Mouse (Mus musculus): ENCODE measurements around the gene Tmem150c. TPM values are rescaled to one million over a fixed set of nuclear protein-coding genes. Genes with fewer than 3 reads are reported as not detected.

The Tmem150c gene
- polyA plus RNA-seq, 1 experiment from 2014 or later = 8.3 TPM

GRCm38 (mm10) chr5:100120711-100121141, 38.9 kb downstream of the Tmem150c start:
- 5% methylated on average over 20 of the region's 20 CpGs for WGBS
- peak; percentile 63; the same call in 1 of the 2 replicates for ATAC-seq (ENCODE audit: low FRiP score, low read depth)
- H3K4me1 ChIP-seq = peaks cover 10% of the 10 kb centered on the region
- no peaks in the 10 kb centered on the region for H3K9me3 ChIP-seq
- H3K4me2 ChIP-seq (replicated peaks) = peak overlapping the region; percentile 55
- H3K36me3 ChIP-seq = no peaks in the 10 kb centered on the region
- H3K27ac ChIP-seq = no peak overlapping the region
- H3K27me3 ChIP-seq (replicated peaks) = no peaks in the 10 kb centered on the region
- no peak overlapping the region for H3K9ac ChIP-seq
- peak overlapping the region; percentile 12; the same call in 1 of the 2 replicates for H3K4me3 ChIP-seq

GRCm38 (mm10) chr5:100119331-100119730, 40.3 kb downstream of the Tmem150c start:
- H3K27me3 ChIP-seq (replicated peaks) = no peaks in the 10 kb centered on the region
- WGBS = 52% methylated on average over 8 of the region's 8 CpGs
- H3K9me3 ChIP-seq = no peaks in the 10 kb centered on the region
- peaks cover 10% of the 10 kb centered on the region for H3K4me1 ChIP-seq
- no peak overlapping the region for H3K9ac ChIP-seq
- no peak for ATAC-seq (ENCODE audit: low FRiP score, low read depth)
- H3K36me3 ChIP-seq = no peaks in the 10 kb centered on the region
- no peak overlapping the region for H3K4me3 ChIP-seq
- H3K27ac ChIP-seq = no peak overlapping the region
- H3K4me2 ChIP-seq (replicated peaks) = no peak overlapping the region

GRCm38 (mm10) chr5:100113403-100113802, 46.2 kb downstream of the Tmem150c start:
- 43% methylated on average over 5 of the region's 5 CpGs for WGBS
- H3K4me2 ChIP-seq (replicated peaks) = no peak overlapping the region
- peaks cover 10% of the 10 kb centered on the region; the same call in 1 of the 2 replicates for H3K4me1 ChIP-seq
- H3K36me3 ChIP-seq = no peaks in the 10 kb centered on the region
- H3K27me3 ChIP-seq (replicated peaks) = no peaks in the 10 kb centered on the region
- H3K27ac ChIP-seq = no peak overlapping the region
- no peak for ATAC-seq (ENCODE audit: low FRiP score, low read depth)
- no peaks in the 10 kb centered on the region for H3K9me3 ChIP-seq
- no peak overlapping the region for H3K4me3 ChIP-seq
- no peak overlapping the region for H3K9ac ChIP-seq

GRCm38 (mm10) chr5:100110581-100110980, 49.0 kb downstream of the Tmem150c start:
- no peaks in the 10 kb centered on the region for H3K9me3 ChIP-seq
- 88% methylated on average over 3 of the region's 3 CpGs for WGBS
- H3K9ac ChIP-seq = no peak overlapping the region
- H3K27me3 ChIP-seq (replicated peaks) = no peaks in the 10 kb centered on the region
- no peak overlapping the region for H3K4me2 ChIP-seq (replicated peaks)
- no peak overlapping the region for H3K4me3 ChIP-seq
- no peaks in the 10 kb centered on the region for H3K36me3 ChIP-seq
- no peak overlapping the region for H3K27ac ChIP-seq
- H3K4me1 ChIP-seq = peaks cover 10% of the 10 kb centered on the region; the same call in 1 of the 2 replicates
- ATAC-seq (ENCODE audit: low FRiP score, low read depth) = no peak

GRCm38 (mm10) chr5:100109543-100110282, 49.9 kb downstream of the Tmem150c start:
- no peak for ATAC-seq (ENCODE audit: low FRiP score, low read depth)
- Histone ChIP-seq H3K9ac (no peak overlapping the region), H3K4me2 (replicated peaks) (no peak overlapping the region), H3K27ac (no peak overlapping the region), H3K4me3 (no peak overlapping the region), H3K4me1 (peaks cover 10% of the 10 kb centered on the region; the same call in 1 of the 2 replicates), H3K27me3 (replicated peaks) (no peaks in the 10 kb centered on the region), H3K36me3 (no peaks in the 10 kb centered on the region), H3K9me3 (no peaks in the 10 kb centered on the region)
- WGBS = 57% methylated on average over 7 of the region's 7 CpGs

GRCm38 (mm10) chr5:100108866-100109265, 50.7 kb downstream of the Tmem150c start:
- no peak overlapping the region for H3K9ac ChIP-seq
- no peak overlapping the region for H3K27ac ChIP-seq
- 74% methylated on average over 9 of the region's 9 CpGs for WGBS
- no peaks in the 10 kb centered on the region for H3K9me3 ChIP-seq
- H3K4me2 ChIP-seq (replicated peaks) = no peak overlapping the region
- no peaks in the 10 kb centered on the region for H3K27me3 ChIP-seq (replicated peaks)
- ATAC-seq (ENCODE audit: low FRiP score, low read depth) = no peak
- H3K4me3 ChIP-seq = no peak overlapping the region
- H3K36me3 ChIP-seq = no peaks in the 10 kb centered on the region
- peaks cover 10% of the 10 kb centered on the region; the same call in 1 of the 2 replicates for H3K4me1 ChIP-seq

GRCm38 (mm10) chr5:100102395-100102794, 57.2 kb downstream of the Tmem150c start:
- H3K27ac ChIP-seq = no peak overlapping the region
- H3K4me3 ChIP-seq = no peak overlapping the region
- no peaks in the 10 kb centered on the region for H3K27me3 ChIP-seq (replicated peaks)
- ATAC-seq (ENCODE audit: low FRiP score, low read depth) = no peak
- H3K4me1 ChIP-seq = no peaks in the 10 kb centered on the region
- WGBS = 96% methylated on average over 1 of the region's 1 CpGs
- H3K9me3 ChIP-seq = no peaks in the 10 kb centered on the region
- H3K4me2 ChIP-seq (replicated peaks) = no peak overlapping the region
- H3K9ac ChIP-seq = no peak overlapping the region
- no peaks in the 10 kb centered on the region for H3K36me3 ChIP-seq

GRCm38 (mm10) chr5:100097967-100098366, 61.6 kb downstream of the Tmem150c start:
- H3K4me2 ChIP-seq (replicated peaks) = no peak overlapping the region
- no peaks in the 10 kb centered on the region for H3K9me3 ChIP-seq
- WGBS = 91% methylated on average over 4 of the region's 4 CpGs
- no peak overlapping the region for H3K27ac ChIP-seq
- H3K4me3 ChIP-seq = no peak overlapping the region
- no peak overlapping the region for H3K9ac ChIP-seq
- H3K4me1 ChIP-seq = no peaks in the 10 kb centered on the region
- H3K27me3 ChIP-seq (replicated peaks) = no peaks in the 10 kb centered on the region
- H3K36me3 ChIP-seq = no peaks in the 10 kb centered on the region
- no peak for ATAC-seq (ENCODE audit: low FRiP score, low read depth)

- no peak overlapping the region for H3K27ac ChIP-seq
- no peak overlapping the region for H3K4me2 ChIP-seq (replicated peaks)
- no peak overlapping the region for H3K9ac ChIP-seq
- H3K36me3 ChIP-seq = no peaks in the 10 kb centered on the region
- no peak overlapping the region for H3K4me3 ChIP-seq
- no peaks in the 10 kb centered on the region for H3K27me3 ChIP-seq (replicated peaks)
- WGBS = 84% methylated on average over 5 of the region's 5 CpGs
- ATAC-seq (ENCODE audit: low FRiP score, low read depth) = no peak
- no peaks in the 10 kb centered on the region for H3K9me3 ChIP-seq
- H3K4me1 ChIP-seq = peaks cover 7% of the 10 kb centered on the region; the same call in 1 of the 2 replicates
Measured at GRCm38 (mm10) chr5:100096955-100097354, 62.7 kb downstream of the Tmem150c start.

- Histone ChIP-seq H3K4me1 (peaks cover 18% of the 10 kb centered on the region; the same call in 1 of the 2 replicates), H3K27ac (peak overlapping the region; percentile 74; the same call in 1 of the 2 replicates), H3K4me2 (replicated peaks) (peak overlapping the region; percentile 49), H3K36me3 (no peaks in the 10 kb centered on the region), H3K27me3 (replicated peaks) (no peaks in the 10 kb centered on the region), H3K9ac (peak overlapping the region; percentile 23; the same call in 1 of the 2 replicates), H3K9me3 (no peaks in the 10 kb centered on the region), H3K4me3 (no peak overlapping the region)
- WGBS = 9% methylated on average over 17 of the region's 17 CpGs
- ATAC-seq (ENCODE audit: low FRiP score, low read depth) = peak; percentile 92
Measured at GRCm38 (mm10) chr5:100091602-100092001, 68.0 kb downstream of the Tmem150c start.

- Histone ChIP-seq H3K27ac (peak overlapping the region; percentile 74; the same call in 1 of the 2 replicates), H3K4me1 (peaks cover 18% of the 10 kb centered on the region; the same call in 1 of the 2 replicates), H3K9me3 (no peaks in the 10 kb centered on the region), H3K36me3 (no peaks in the 10 kb centered on the region), H3K4me3 (no peak overlapping the region), H3K4me2 (replicated peaks) (peak overlapping the region; percentile 49), H3K27me3 (replicated peaks) (no peaks in the 10 kb centered on the region), H3K9ac (peak overlapping the region; percentile 23; the same call in 1 of the 2 replicates)
- 41% methylated on average over 10 of the region's 10 CpGs for WGBS
- peak; percentile 33; the same call in 1 of the 2 replicates for ATAC-seq (ENCODE audit: low FRiP score, low read depth)
Measured at GRCm38 (mm10) chr5:100091263-100091594, 68.4 kb downstream of the Tmem150c start.

GRCm38 (mm10) chr5:100090515-100091262, 68.9 kb downstream of the Tmem150c start:
- H3K9me3 ChIP-seq = no peaks in the 10 kb centered on the region
- H3K27me3 ChIP-seq (replicated peaks) = no peaks in the 10 kb centered on the region
- H3K4me1 ChIP-seq = peaks cover 18% of the 10 kb centered on the region; the same call in 1 of the 2 replicates
- peak overlapping the region; percentile 49 for H3K4me2 ChIP-seq (replicated peaks)
- H3K4me3 ChIP-seq = no peak overlapping the region
- 0 out of 2 replicates have a peak overlapping the region, but pooled peaks have one; percentile 23 for H3K9ac ChIP-seq
- H3K36me3 ChIP-seq = no peaks in the 10 kb centered on the region
- peak; percentile 68 for ATAC-seq (ENCODE audit: low FRiP score, low read depth)
- H3K27ac ChIP-seq = no peak overlapping the region
- WGBS = 23% methylated on average over 12 of the region's 12 CpGs
